Mouse (Mus musculus) lung, postnatal 0 days (tissue): ENCODE data around the gene Dpy19l3. TPM values are rescaled to one million over a fixed set of nuclear protein-coding genes. Genes with fewer than 3 reads are reported as not detected.
A peak's percentile ranks its signal among the peaks of the same experiment; 100 is the strongest.

Source experiments
- ATAC-seq: fragments of 200-750 bp; cut with Nextera tagmentation; 2 replicates; pipeline ENCODE4 v1.8.0; 2017; ENCODE audit warnings: moderate library complexity
- DNase-seq: peaks from one replicate; pipeline ENCODE4 v3.0.0-alpha.2; 2016; ENCODE audit warnings: low spot score
- H3K27ac ChIP-seq: fragments of 300-500 bp; sonication (generic); 2 replicates; pipeline ENCODE4 v1.5.1; 2014; ENCODE audit warnings: antibody characterized with exemption, mild to moderate bottlenecking, low read length, mixed read lengths
- H3K27me3 ChIP-seq: fragments of 300-500 bp; sonication (generic); replicated peaks from 2 replicates; pipeline ENCODE4 v1.6.1; 2014; ENCODE audit warnings: low read length, mixed read lengths; ENCODE audit not compliant: insufficient read depth
- H3K36me3 ChIP-seq: fragments of 300-500 bp; sonication (generic); 2 replicates; pipeline ENCODE4 v1.6.1; 2014; ENCODE audit warnings: low read length, mixed read lengths; ENCODE audit not compliant: insufficient read depth
- H3K4me1 ChIP-seq: fragments of 300-500 bp; sonication (generic); 2 replicates; pipeline ENCODE4 v1.6.1; 2014; ENCODE audit warnings: antibody characterized with exemption, low read depth, low read length, mixed read lengths; ENCODE audit not compliant: insufficient read depth
- H3K4me2 ChIP-seq: fragments of 300-500 bp; sonication (generic); replicated peaks from 2 replicates; pipeline ENCODE4 v1.6.1; 2014; ENCODE audit warnings: low read depth, mild to moderate bottlenecking, low read length, moderate library complexity, mixed read lengths
- H3K4me3 ChIP-seq: fragments of 300-500 bp; sonication (generic); 2 replicates; pipeline ENCODE4 v1.5.1; 2014; ENCODE audit warnings: low read depth, low read length
- H3K9ac ChIP-seq: fragments of 300-500 bp; sonication (generic); replicated peaks from 2 replicates; pipeline ENCODE4 v1.6.1; 2014; ENCODE audit warnings: low read depth, mild to moderate bottlenecking
- H3K9me3 ChIP-seq: fragments of 300-500 bp; sonication (generic); 2 replicates; pipeline ENCODE4 v1.6.1; 2016; ENCODE audit warnings: low read length, mixed read lengths
- CTCF ChIP-seq: IDR thresholded peaks from 2 replicates; pipeline ENCODE4 v1.5.1; 2016; ENCODE audit warnings: antibody characterized with exemption, mild to moderate bottlenecking
- EP300 ChIP-seq: IDR thresholded peaks from 2 replicates; pipeline ENCODE4 v1.6.1; 2016; ENCODE audit warnings: antibody characterized with exemption, mild to moderate bottlenecking, control low read depth
- WGBS: fragments of 180-500 bp; shearing (Covaris S2); extraction: QIAGEN DNeasy Blood & Tissue Kit; methylation state at CpG from one replicate; pipeline ENCODE4 v1.1.7; 2014; 5-methylcytosine and 5-hydroxymethylcytosine counted together
- polyA plus RNA-seq: library from polyadenylated mRNA; unstranded; fragments of >200 nt; fragmentation: Nextera tagmentation; extraction: Ambion mirVana; gene quantifications from 2 replicates; pipeline ENCODE4 v1.2.1, GENCODE M21; 2015

Dpy19l3 gene
- polyA plus RNA-seq, 1 experiment from 2014 or later: 14.3 TPM

- Histone ChIP-seq H3K4me3 (no peak overlapping the region), H3K4me1 (no peaks in the 10 kb centered on the region), H3K9me3 (no peaks in the 10 kb centered on the region), H3K4me2 (no peak overlapping the region), H3K9ac (no peak overlapping the region), H3K27me3 (no peaks in the 10 kb centered on the region), H3K27ac (no peak overlapping the region), H3K36me3 (0 out of 2 replicates have a peak, but pooled peaks cover 3% of the 10 kb centered on the region)
- DNase-seq (no peak), ATAC-seq (no peak)
- TF ChIP-seq CTCF (no peak), EP300 (no peak)
These were observed 15.4 kb downstream of the Dpy19l3 start for GRCm38 (mm10) chr7:35738871-35739270.

GRCm38 (mm10) chr7:35733313-35734050, 20.8 kb downstream of the Dpy19l3 start:
- WGBS: 66% methylated on average over 14 of the region's 14 CpGs
- Histone ChIP-seq H3K36me3 (0 out of 2 replicates have a peak, but pooled peaks cover 3% of the 10 kb centered on the region), H3K9me3 (no peaks in the 10 kb centered on the region), H3K9ac (no peak overlapping the region), H3K4me1 (no peaks in the 10 kb centered on the region), H3K4me2 (no peak overlapping the region), H3K4me3 (no peak overlapping the region), H3K27me3 (no peaks in the 10 kb centered on the region), H3K27ac (no peak overlapping the region)
- ATAC-seq (no peak), DNase-seq (no peak)
- no peak for TF ChIP-seq CTCF
- no peak for TF ChIP-seq EP300

GRCm38 (mm10) chr7:35732585-35733059, 21.6 kb downstream of the Dpy19l3 start:
- Histone ChIP-seq H3K27ac (no peak overlapping the region), H3K27me3 (no peaks in the 10 kb centered on the region), H3K4me2 (no peak overlapping the region), H3K4me1 (no peaks in the 10 kb centered on the region), H3K9ac (no peak overlapping the region), H3K4me3 (no peak overlapping the region), H3K36me3 (0 out of 2 replicates have a peak, but pooled peaks cover 3% of the 10 kb centered on the region), H3K9me3 (no peaks in the 10 kb centered on the region)
- DNase-seq: no peak
- WGBS: 93% methylated on average over 9 of the region's 10 CpGs
- no peak for ATAC-seq
- TF ChIP-seq EP300 (no peak), CTCF (no peak)

- ATAC-seq: peak; percentile 95
- 52% methylated on average over 9 of the region's 9 CpGs for WGBS
These were observed 24.6 kb downstream of the Dpy19l3 start for GRCm38 (mm10) chr7:35729621-35730031.

GRCm38 (mm10) chr7:35728376-35728775, 25.9 kb downstream of the Dpy19l3 start:
- no peak overlapping the region for H3K4me3 ChIP-seq
- H3K27ac ChIP-seq: no peak overlapping the region
- H3K4me2 ChIP-seq: no peak overlapping the region
- H3K36me3 ChIP-seq: no peaks in the 10 kb centered on the region
- DNase-seq: no peak
- H3K27me3 ChIP-seq: no peaks in the 10 kb centered on the region
- ATAC-seq: no peak
- TF ChIP-seq EP300 (no peak), CTCF (no peak)
- no peak overlapping the region for H3K9ac ChIP-seq
- 93% methylated on average over 12 of the region's 12 CpGs for WGBS
- H3K4me1 ChIP-seq: no peaks in the 10 kb centered on the region
- H3K9me3 ChIP-seq: no peaks in the 10 kb centered on the region

More at GRCm38 (mm10) chr7:35729621-35730031, 24.6 kb downstream of the Dpy19l3 start:
- DNase-seq: peak; percentile 91
- Histone ChIP-seq H3K9ac (no peak overlapping the region), H3K4me1 (no peaks in the 10 kb centered on the region), H3K36me3 (no peaks in the 10 kb centered on the region), H3K27me3 (no peaks in the 10 kb centered on the region), H3K27ac (no peak overlapping the region), H3K4me3 (no peak overlapping the region), H3K4me2 (no peak overlapping the region), H3K9me3 (no peaks in the 10 kb centered on the region)
- no peak for TF ChIP-seq CTCF
- TF ChIP-seq EP300: 0 out of 2 replicates have a peak, but pooled peaks have one; percentile 13

GRCm38 (mm10) chr7:35723035-35723434, 31.2 kb downstream of the Dpy19l3 start:
- TF ChIP-seq EP300: no peak
- no peak for TF ChIP-seq CTCF
- H3K9ac ChIP-seq: no peak overlapping the region
- DNase-seq (no peak), ATAC-seq (no peak)
- WGBS: 87% methylated on average over 2 of the region's 2 CpGs
- no peaks in the 10 kb centered on the region for H3K9me3 ChIP-seq
- H3K27me3 ChIP-seq: no peaks in the 10 kb centered on the region
- no peaks in the 10 kb centered on the region for H3K36me3 ChIP-seq
- H3K4me2 ChIP-seq: no peak overlapping the region
- no peak overlapping the region for H3K27ac ChIP-seq
- H3K4me3 ChIP-seq: no peak overlapping the region
- H3K4me1 ChIP-seq: no peaks in the 10 kb centered on the region
